Mouse (Mus musculus) liver, postnatal 0 days (tissue): ENCODE measurements around the gene Kdm4b.

Experiments
- CTCF ChIP-seq: sonication (generic); IDR thresholded peaks from 2 replicates; pipeline ENCODE4 v1.5.1; 2016; ENCODE audit warnings: antibody characterized with exemption, low read depth
- EP300 ChIP-seq: IDR thresholded peaks from 2 replicates; pipeline ENCODE4 v1.6.1; 2016; ENCODE audit warnings: antibody characterized with exemption, low read depth, mild to moderate bottlenecking

- TF ChIP-seq EP300 = no peak
- no peak for TF ChIP-seq CTCF
Measured at GRCm38 (mm10) chr17:56287830-56288229, 38.0 kb upstream of the Kdm4b start.
